Mouse (Mus musculus) B cell, adult 62 days (primary cell): ENCODE data around the gene Sptlc3. TPM values are rescaled to one million over a fixed set of nuclear protein-coding genes. Genes with fewer than 3 reads are reported as not detected.

ENCODE experiments used
- total RNA-seq: library from RNA; stranded (reverse); gene quantifications from 4 replicates; pipeline ENCODE4 v1.2.4, GENCODE M21; 2023

Sptlc3 gene
- total RNA-seq, result not detected in 4 replicates

GRCm38 (mm10) chr2:139493836-139494235 is at the start of gene Sptlc3:
Sptlc3 (plus strand) TSS chr2:139493913.

GRCm38 (mm10) chr2:139677809-139678274 is 184.1 kb downstream of the Sptlc3 start, which contains the start of gene Ism1:
Ism1 (plus strand) TSS chr2:139678178.

Other genes with a start within 250 kb of the Sptlc3 start
- not detected in 4 replicates for gene Ism1, start 184.3 kb downstream of the Sptlc3 start, total RNA-seq